Mouse (Mus musculus) cortical plate, adult 2 months (tissue): Measurements from ENCODE around the gene Dnmt3a.

Experiments used
- CTCF ChIP-seq: fragments of 200-500 bp; IDR thresholded peaks from 2 replicates; pipeline ENCODE4 v1.5.1; 2011; ENCODE audit warnings: mild to moderate bottlenecking, control low read depth, low read length; ENCODE audit not compliant: insufficient read depth; ENCODE audit errors: extremely low read depth
- POLR2A ChIP-seq: fragments of 200-500 bp; IDR thresholded peaks from 2 replicates; pipeline ENCODE4 v1.6.1; 2011; ENCODE audit warnings: mild to moderate bottlenecking, low read length, control low read depth; ENCODE audit not compliant: insufficient read depth; ENCODE audit errors: extremely low read depth

- 0 out of 2 replicates have a peak, but pooled peaks have one; percentile 48 for TF ChIP-seq POLR2A
- TF ChIP-seq CTCF: no peak
Measured at GRCm38 (mm10) chr12:3780405-3780891, 25.4 kb upstream of the Dnmt3a start.
